Mouse (Mus musculus): Measurements from ENCODE around the gene Bicc1.

- TF ChIP-seq CTCF (IDR thresholded peaks at IDR 0.05; ENCODE audit: control insufficient read depth, insufficient read depth, insufficient replicate concordance, low read depth, low read length) (no peak), POLR2A (IDR thresholded peaks at IDR 0.05; ENCODE audit: control insufficient read depth, low read depth, low read length) (no peak)
These were observed 117.6 kb downstream of the Bicc1 start for GRCm38 (mm10) chr10:71041874-71042273.
